Mouse (Mus musculus) frontal cortex, postnatal 25 days (tissue): ENCODE measurements around the gene Trim52.
"Not testable (repeated sequence)": the region's sequence is repeated elsewhere in the genome, so short reads cannot be mapped to it uniquely, and the experiment has no call there.

Experiments used
- DNase-seq, 2 experiments: peaks; one replicate each; pipeline ENCODE4 v3.0.0; 2022; ENCODE audit warnings: low spot score in 2 of 2

The Trim52 gene

DNA sequence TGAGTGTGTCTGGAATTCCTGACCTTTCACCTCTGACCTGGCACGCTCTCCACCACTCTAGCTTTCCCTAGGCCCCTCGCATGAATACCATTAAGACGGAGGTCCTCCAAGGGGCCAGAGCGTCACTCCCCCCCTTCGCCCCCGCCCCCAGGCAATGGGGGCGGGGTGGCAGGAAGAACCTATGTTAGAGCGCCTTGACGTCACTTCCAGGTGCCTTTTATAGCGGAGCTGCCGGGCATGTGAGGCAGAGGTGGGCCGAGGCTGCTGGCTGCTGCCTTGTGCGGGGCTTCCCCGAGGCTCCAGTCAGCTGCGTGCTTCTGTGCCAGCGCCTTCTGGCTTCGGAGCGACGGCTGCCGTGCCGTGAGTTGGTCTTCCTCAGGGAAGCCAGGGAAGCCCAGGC is at the start of gene Trim52:
Gene Trim52, plus strand, starts transcription at position 219 of the 400 bp plus-strand sequence.
- no peak for DNase-seq

DNA sequence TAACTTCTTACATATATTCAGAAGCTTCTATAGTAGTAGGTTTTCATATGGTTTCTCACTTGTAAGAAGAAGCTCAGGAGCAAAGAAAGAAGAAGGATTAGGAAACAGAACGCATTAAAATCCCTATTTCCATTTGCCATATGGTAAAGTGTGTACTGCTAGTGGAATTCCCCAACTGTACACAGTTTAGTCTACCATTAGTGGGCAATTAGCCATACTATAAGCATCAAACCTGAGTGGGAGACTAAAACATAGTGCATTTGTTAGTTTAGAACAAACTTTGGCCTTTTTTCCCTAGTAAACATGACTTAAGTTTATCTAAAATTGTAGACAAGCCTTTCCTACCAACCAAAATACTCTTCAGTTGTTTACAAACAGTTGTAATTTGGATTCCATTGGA is 33.4 kb upstream of the Trim52 start:
- no peak for DNase-seq

DNA sequence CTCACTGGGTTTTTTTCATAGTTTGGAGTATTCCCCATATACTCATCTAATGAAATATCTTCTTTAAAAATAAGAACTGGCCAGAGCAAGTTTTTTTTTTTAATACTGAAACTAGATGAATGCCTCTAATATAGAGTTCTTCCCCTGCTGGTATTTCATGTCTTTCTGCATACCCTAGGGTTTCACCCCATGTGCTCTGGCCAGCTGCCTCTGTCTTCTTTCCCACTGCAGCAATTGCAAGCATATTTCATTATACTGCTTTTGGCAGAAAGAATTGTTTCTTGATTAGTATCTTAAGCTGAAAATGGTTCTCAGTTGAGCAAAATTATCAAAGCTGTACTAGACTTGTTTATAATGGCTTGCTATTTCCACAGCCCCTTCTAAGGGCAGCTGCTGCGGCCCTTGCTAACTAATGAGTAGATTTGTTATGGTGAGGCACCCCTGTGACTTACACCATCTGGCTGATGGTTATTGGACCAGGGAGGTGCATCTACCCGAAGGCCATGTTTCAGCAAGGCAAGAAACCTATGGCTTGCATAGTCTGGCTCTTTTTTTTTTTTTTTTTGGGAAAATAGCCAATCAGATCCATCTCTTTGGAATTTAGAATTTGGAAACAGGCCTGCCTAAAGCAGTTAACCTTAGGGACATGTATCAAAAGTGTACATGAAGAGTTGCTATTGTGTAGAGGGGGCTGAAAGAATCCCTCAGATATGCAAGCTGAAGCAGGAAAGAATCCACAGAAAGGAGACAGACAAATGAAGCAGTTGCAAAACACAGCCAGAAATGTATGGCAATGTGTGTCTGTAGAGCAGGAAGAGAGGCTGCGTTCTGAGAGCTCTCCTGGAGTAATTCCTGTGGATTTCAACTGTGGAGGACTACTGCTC is 30.6 kb upstream of the Trim52 start:
- no peak for DNase-seq

DNA sequence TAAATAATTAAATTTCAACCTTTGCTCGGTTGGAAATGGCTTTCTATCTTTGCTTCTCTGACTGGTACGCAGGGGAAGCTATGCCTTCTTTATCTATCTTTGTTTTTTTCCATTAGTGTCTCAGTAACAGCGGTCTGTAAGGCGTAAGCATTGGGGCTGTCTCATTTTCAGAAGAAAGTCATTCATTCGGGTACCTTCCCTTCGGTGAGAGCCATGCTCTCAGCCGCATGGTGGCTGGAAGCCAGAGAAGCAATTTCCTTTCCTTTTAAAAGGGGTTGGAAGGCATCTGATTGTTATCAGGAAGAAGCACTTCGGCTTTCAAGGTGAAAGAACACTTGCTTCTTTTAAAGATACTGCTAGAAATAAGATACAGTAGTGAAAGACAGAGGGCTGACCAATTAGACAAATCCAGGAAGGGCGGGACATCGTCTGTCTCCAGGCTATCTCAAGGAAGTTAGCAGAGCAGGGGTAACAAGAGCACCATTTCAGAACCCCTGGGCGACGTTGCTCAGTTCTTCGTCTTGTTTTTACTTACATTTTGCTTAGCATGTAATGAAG is 17.4 kb upstream of the Trim52 start:
- no peak for DNase-seq

DNA sequence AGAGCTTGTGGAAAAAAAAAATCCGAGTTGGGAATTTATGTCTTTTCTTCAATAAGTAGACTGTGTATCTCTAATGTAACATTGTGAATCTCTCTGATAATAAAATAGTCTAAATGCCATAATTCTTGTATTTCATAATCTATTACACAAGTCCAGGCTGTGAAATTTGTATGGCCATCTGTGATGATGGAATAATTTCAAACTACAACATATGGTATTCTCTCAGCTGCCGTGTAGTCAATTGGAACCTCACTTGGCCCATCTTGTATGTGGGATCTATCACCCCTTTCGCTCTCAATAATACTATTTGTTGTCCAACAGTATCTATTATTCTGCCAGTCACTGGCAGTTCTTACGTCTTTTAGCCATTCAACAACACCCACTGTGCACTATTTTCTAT is 9.2 kb upstream of the Trim52 start:
- DNase-seq: no peak

DNA sequence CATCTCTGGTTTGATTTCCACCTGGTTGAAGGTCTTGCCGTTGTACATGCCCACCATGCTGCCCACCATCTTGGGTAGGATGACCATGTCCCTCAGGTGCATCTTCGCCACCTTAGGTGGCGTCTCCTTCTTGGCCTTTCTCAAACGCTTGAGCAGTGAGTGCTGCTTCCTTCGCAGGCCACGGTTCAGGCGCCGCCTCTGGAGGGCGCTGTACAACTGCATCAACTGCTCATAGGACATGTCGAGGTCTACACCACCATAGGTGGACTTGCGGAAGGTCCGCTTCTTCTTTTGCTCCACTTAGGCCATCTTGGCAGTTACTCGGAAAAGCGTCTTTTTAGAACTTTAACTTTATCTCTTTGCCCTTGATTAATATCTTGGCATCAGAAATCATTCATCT is 5.1 kb upstream of the Trim52 start:
- DNase-seq: no peak

DNA sequence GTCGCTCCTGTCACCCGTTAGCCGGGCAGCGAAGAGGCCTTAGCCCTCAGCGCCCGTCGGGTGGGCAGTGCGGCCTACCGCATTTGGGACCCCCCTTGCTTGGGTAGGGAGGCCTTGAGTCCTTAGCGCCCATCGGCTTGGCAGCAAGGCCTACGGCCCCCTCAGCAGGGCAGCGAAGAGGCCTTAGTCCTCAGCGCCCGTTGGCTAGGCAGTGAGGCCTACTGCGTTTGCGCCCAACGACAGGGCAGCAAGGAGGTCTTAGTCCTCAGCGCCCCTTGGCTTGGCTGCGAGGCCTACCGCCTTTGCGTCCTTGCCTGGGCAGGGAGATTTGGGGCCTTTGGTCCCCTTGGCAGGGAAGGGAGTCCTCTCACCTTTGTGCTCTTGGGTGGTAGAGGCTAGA is 427 bp downstream of the Trim52 start:
- DNase-seq: no peak

DNA sequence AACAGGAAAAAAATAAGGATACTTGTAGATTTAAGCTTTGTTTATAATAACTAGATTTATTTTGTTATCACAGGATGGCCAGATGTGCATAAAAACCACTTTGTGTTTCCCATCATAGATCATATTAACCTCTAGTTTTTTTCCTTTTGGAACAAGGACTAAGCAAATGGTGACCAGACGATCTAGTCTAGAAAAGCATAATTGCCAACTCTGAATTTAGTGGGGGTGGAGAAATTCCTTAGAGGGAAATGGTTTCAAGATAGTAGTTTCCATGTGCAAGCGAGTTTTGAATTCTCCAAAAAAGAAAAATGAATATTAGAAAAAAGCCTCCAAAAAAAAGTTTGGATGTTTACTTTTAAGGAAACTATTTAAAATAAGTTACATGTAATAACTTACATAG is 13.4 kb downstream of the Trim52 start:
- DNase-seq: no peak

DNA sequence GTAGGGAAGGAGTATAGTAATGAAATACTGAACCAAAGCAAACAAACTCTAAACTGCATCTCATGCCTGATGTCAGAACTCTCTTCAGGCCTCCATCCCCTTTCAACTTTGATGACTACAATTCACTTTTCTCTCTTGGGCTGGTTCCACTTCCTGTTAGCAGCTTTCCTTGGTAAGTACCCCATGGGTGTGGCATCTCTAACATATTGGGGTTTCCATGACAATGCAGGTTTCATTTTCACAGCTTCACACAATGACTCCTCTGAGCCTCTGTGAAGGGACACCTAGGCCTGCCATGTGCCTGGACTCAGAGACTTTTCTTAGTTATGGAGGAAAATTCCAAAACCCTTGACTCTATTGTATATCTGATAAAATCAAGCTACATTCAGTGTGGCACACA is 30.3 kb downstream of the Trim52 start:
- DNase-seq: no peak

DNA sequence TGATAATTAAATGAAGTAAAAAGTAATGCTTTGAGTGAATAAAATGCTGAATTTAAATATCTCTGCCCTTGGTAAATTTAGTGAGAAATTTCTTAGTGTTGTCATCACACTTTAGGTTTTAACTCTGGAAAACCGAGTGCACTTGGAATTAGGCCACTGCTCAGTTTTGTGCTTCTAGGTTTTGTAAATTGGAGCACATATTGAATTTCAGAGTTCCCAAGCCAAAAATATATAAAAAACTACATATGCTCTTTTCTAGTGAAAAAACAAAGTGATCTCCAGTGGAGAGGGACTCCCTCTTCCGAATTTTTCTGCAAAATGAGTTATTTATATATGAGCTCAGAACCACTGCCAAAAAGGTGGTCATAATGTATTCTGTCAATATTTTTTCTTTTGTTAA is 45.2 kb downstream of the Trim52 start:
- no peak for DNase-seq

DNA sequence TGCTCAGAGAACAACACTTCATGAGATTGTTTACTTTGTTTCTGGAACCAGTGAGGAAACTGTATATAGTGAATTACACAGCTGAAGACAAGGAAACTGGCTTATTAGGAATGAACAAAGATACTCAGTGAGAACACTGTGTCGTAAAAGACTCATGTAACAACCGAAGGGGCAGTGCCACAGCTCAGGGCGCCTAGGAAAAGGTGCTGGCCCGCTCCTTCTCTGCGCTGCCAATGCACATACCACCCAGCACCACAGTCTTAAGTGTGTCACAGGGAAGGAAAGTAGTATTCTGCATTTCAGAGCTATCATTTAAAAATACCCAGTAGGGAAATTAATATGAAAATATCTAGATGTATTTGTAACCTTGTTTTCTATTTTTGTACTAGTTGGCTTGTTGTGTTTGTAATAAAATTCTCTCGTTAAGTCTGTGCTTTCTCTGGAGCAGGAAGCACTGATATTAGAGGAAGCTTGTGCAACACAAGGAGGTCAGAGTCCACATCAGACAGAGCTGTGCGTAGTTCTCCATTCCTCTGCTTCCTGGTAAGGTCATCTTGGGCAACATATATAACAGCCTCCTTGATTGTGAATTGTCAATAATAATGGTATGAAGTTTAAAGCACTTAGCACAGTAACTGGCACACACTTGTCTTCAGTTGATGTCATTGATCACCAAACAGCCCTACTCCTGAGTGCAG is 49.0 kb downstream of the Trim52 start:
- no peak for DNase-seq

DNA sequence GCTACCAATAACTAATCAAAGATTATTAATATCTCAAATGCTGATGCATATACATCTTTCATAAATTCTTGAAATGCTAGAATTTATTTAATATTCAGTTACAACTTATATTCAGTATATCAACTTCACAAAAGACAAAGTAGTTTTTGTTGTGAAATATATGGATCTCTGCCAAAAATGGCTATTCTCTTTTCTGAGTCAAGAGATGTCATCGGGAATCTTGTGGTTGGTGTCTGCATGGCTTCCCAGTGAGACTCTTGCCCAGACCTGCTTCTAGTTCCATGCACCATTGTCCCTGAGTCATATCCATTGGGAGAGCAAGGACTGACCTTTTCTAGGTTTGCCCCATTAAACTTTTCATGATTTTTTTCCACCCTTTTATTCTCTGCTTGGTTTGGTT is 50.5 kb downstream of the Trim52 start:
- DNase-seq: no peak

DNA sequence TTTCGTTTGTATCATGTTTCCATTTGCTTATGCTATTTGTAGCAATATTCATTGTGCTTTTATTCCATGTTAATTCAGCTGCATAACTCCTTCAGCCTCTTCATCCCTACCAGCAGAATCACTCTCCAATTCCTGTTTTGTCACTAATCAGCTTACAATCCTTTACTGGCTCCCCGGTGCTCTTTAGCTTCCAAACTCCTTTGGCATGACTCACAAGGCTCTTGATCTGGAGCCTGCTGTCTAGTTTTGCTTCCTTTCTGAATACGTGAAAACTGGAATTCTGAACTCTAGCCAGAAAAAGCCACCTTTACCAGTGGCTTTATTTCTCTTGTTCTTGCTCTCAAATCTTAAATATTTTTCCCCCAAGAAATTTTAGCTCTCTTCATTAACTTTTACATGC is 56.3 kb downstream of the Trim52 start:
- no peak for DNase-seq

DNA sequence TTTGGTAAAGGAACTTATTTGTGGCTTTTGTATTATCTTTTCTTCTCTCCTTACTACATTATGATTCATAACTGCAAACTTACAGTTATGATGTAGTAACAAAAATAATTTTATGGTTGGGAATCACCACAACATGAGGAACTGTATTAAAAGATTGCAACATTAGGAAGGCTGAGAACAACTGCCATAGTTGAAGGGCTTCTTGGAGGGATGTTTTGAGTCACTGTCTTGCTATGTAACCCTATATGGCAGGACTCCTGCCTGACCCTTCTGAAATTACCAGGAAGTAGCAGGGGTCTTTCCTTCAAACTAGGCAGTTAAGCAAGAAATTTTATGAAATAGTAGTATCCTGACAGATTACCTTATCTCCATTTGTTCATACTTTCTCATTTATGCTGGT is 57.2 kb downstream of the Trim52 start:
- no peak for DNase-seq

DNA sequence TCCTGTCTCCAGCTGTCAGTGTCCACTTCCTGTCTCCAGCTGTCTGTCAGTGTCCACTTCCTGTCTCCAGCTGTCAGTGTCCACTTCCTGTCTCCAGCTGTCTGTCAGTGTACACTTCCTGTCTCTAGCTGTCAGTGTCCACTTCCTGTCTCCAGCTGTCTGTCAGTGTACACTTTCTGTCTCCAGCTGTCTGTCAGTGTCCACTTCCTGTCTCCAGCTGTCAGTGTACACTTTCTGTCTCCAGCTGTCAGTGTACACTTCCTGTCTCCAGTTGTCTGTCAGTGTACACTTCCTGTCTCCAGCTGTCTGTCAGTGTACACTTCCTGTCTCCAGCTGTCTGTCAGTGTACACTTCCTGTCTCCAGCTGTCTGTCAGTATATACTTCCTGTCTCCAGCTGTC is 57.9 kb downstream of the Trim52 start:
- not testable (repeated sequence) for DNase-seq

DNA sequence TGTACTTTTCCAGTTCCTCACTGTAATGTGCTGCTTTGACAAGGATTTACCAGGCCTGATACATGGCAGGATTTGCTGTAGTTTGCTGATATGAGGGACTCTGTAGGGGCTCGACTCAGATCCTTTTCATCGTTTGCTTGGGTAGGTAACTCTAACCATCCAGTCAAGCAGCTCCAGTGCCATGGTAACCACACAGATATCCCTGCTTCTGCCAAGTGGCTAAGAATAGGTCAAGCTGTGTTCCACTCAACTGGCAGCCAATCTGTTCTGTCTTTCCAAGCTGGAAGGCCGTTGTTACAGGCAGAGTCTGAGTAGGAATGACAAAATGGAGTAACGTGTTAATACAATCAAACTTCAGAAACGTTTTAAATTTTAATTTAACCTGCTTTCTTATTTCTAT is 70.9 kb downstream of the Trim52 start:
- no peak for DNase-seq

DNA sequence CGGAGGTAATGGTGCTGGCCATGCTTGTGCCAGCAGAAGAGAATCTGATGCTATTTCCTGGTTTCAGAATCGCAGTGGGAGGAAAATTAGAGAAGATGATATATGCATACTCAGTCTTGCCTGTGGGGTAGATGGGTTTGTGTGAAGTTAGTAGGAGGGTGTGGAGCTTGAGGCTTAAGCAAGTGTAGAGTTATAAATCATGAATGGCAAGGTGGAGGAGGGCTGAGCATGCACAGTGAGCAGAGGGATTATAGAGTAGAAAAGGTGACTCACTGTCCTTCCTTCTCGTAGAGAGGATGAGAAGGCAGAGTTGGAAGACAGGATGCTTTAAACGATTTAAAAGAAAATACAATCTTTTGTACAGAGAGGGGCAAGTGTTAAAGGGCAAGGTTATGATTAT is 72.2 kb downstream of the Trim52 start:
- no peak for DNase-seq

DNA sequence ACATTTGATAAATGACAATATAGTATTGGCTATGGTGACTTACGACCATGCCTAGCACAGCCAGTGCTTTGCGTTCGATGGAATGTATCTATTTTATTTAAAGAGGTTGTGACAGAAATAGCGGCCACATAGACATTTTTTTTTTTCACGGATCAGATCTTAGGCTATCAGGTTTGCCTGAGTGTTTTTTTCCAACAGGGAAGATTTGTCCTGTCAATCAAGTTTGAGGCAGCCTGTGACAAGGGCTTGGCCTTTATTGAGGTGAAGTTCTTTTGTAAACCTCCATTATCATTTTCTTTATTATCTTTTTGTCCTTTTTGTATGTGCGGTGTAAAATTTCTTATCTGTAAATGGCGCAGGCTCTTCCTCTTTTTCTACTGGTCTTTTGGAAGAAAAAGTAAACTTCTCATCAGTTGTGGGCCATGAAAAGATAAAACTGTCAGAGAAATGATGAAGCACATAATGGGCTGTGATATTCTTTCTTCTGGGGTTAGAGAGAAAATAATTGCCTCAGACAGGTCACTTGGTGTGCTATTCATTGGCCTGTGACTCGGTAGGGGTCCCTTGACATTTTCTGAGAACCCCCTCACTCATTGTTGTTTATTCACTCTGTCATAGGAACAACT is 73.2 kb downstream of the Trim52 start:
- no peak for DNase-seq

DNA sequence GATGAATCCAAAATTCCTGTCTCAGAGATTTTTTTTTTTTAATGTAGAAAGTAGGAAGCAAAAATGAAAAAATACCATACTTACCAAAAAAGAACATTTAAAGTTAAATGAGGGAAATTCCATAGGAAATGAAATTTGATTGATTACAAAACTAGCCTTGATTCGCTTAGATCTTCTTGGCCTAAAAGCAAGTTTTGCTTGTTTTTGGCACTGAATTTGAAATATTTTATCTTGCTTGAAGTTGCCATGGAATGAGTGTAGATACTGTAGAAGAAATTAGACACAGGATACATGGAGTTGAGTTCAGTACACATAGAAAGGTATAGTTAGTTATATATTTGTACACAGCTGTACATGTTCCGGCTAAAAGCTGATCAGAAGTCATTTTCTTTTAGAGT is 73.7 kb downstream of the Trim52 start:
- DNase-seq: no peak

DNA sequence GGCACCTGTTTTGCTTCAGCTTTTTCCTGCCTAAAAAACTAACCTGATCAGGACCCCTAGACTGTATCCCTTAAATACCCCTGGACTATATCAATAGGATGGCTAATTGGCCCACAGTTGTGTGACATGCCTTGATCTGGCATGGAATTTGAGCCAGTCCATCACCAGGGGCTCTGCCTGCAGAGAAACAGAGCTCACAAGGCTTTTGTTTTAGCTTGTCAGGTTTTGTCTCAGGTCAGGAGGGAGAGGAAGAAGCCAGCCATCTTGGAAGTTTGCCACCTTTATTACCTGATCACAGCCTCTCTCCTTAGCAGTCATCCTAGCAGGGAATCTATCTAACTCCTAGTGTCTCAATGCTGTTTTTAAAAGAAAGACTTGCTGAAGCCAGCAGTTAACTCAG is 74.6 kb downstream of the Trim52 start:
- no peak for DNase-seq

DNA sequence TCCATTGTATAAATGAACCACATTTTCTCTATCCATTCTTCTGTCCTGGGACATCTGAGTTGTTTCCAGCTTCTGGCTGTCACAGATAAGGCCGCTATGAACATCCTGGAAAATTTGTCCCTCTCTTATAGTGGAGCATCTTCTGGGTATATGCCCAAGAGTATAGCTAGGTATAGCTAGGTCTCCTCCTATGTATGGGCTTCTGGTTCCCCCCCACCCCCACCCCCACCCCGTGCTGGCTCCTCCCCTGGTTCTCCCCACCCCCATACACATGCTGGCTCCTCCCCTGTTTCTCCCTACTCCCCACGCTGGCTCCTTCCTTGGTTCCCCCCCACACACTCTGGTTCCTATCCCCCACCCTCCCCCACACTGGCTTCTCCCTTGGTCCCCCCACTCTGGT is 78.0 kb downstream of the Trim52 start:
- DNase-seq: no peak
